Mouse (Mus musculus) forebrain, embryonic 16.5 days (tissue): ENCODE results near the gene Nectin1. TPM values are rescaled to one million over a fixed set of nuclear protein-coding genes. Genes with fewer than 3 reads are reported as not detected.
A peak's percentile ranks its signal among the peaks of the same experiment; 100 is the strongest.

Source experiments
- ATAC-seq: fragments of 200-750 bp; cut with Nextera tagmentation; 2 replicates; pipeline ENCODE4 v1.8.0; 2017; ENCODE audit warnings: mild to moderate bottlenecking, moderate library complexity
- H3K27ac ChIP-seq: fragments of 300-500 bp; sonication (generic); 2 replicates; pipeline ENCODE4 v1.5.1; 2014; ENCODE audit warnings: low read length, control low read depth
- H3K27me3 ChIP-seq: fragments of 300-500 bp; sonication (generic); replicated peaks from 2 replicates; pipeline ENCODE4 v1.6.1; 2014; ENCODE audit warnings: low read length; ENCODE audit not compliant: control insufficient read depth, insufficient read depth
- H3K36me3 ChIP-seq: fragments of 300-500 bp; sonication (generic); 2 replicates; pipeline ENCODE4 v1.6.1; 2014; ENCODE audit not compliant: control insufficient read depth, insufficient read depth
- H3K4me1 ChIP-seq: fragments of 300-500 bp; sonication (generic); replicated peaks from 2 replicates; pipeline ENCODE4 v1.6.1; 2014; ENCODE audit warnings: low read length; ENCODE audit not compliant: control insufficient read depth, insufficient read depth
- H3K4me2 ChIP-seq: fragments of 300-500 bp; sonication (generic); 2 replicates; pipeline ENCODE4 v1.6.1; 2014; ENCODE audit warnings: mild to moderate bottlenecking, low read length, control low read depth
- H3K4me3 ChIP-seq: fragments of 300-500 bp; sonication (generic); replicated peaks from 2 replicates; pipeline ENCODE4 v1.5.1; 2014; ENCODE audit warnings: mild to moderate bottlenecking, low read length, control low read depth
- H3K9ac ChIP-seq: fragments of 300-500 bp; sonication (generic); replicated peaks from 2 replicates; pipeline ENCODE4 v1.6.1; 2014; ENCODE audit warnings: low read depth, low read length, control low read depth
- H3K9me3 ChIP-seq: fragments of 300-500 bp; sonication (generic); 2 replicates; pipeline ENCODE4 v1.6.1; 2016; ENCODE audit warnings: low read length; ENCODE audit not compliant: control insufficient read depth
- WGBS: fragments of 180-500 bp; shearing (Covaris S2); extraction: QIAGEN DNeasy Blood & Tissue Kit; methylation state at CpG from one replicate; pipeline ENCODE4 v1.1.7; 2014; 5-methylcytosine and 5-hydroxymethylcytosine counted together
- polyA plus RNA-seq: library from polyadenylated mRNA; unstranded; fragments of >200 nt; fragmentation: Nextera tagmentation; extraction: Ambion mirVana; gene quantifications from 2 replicates; pipeline ENCODE4 v1.2.1, GENCODE M21; 2015

The Nectin1 gene
- polyA plus RNA-seq, 1 experiment from 2014 or later, result 10.1 TPM

GRCm38 (mm10) chr9:43833232-43833631, 89.4 kb downstream of the Nectin1 start:
- Histone ChIP-seq H3K4me1 (peaks cover 13% of the 10 kb centered on the region; the same call in 1 of the 2 replicates), H3K27ac (no peak overlapping the region), H3K9ac (no peak overlapping the region), H3K4me2 (no peak overlapping the region), H3K27me3 (no peaks in the 10 kb centered on the region), H3K4me3 (no peak overlapping the region), H3K9me3 (no peaks in the 10 kb centered on the region), H3K36me3 (no peaks in the 10 kb centered on the region)
- ATAC-seq, result peak; percentile 76
- 67% methylated on average over 8 of the region's 8 CpGs for WGBS

DNA sequence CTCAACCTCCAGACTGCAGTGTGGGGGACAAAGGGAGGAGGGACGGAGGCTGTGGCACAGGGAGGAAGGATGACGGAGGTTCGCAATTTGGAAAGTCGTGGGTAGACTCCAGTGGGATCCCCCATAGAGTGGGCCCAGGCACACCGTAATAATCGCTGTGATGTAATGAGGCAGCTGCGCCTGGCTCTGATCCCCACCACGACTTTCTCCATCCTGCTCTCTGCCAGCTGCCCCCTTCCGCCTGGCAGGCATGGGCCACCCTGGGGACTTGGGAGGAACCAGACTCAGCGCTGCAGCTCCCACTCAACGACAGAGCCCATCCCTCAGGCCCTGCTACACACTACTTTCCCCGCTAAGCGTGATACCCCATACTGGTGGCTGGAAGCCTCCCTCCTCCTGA, 90.5 kb downstream of the Nectin1 start:
- no peak overlapping the region for H3K27ac ChIP-seq
- peaks cover 5% of the 10 kb centered on the region; the same call in 1 of the 2 replicates for H3K4me1 ChIP-seq
- ATAC-seq, result peak; percentile 36; the same call in 1 of the 2 replicates
- no peak overlapping the region for H3K4me2 ChIP-seq
- no peak overlapping the region for H3K9ac ChIP-seq
- 79% methylated on average over 13 of the region's 13 CpGs for WGBS
- H3K36me3 ChIP-seq, result no peaks in the 10 kb centered on the region
- no peak overlapping the region for H3K4me3 ChIP-seq
- no peaks in the 10 kb centered on the region for H3K9me3 ChIP-seq
- H3K27me3 ChIP-seq, result no peaks in the 10 kb centered on the region

GRCm38 (mm10) chr9:43838561-43838960, 94.8 kb downstream of the Nectin1 start:
- no peaks in the 10 kb centered on the region for H3K36me3 ChIP-seq
- no peak for ATAC-seq
- WGBS, result 81% methylated on average over 2 of the region's 2 CpGs

GRCm38 (mm10) chr9:43842921-43843577, 99.3 kb downstream of the Nectin1 start:
- 4% methylated on average over 6 of the region's 8 CpGs for WGBS
- Histone ChIP-seq H3K4me1 (peaks cover 13% of the 10 kb centered on the region), H3K27ac (no peak overlapping the region), H3K4me3 (no peak overlapping the region), H3K27me3 (no peaks in the 10 kb centered on the region), H3K36me3 (no peaks in the 10 kb centered on the region), H3K9me3 (no peaks in the 10 kb centered on the region), H3K9ac (no peak overlapping the region), H3K4me2 (no peak overlapping the region)
- peak; percentile 61 for ATAC-seq

More at GRCm38 (mm10) chr9:43838561-43838960, 94.8 kb downstream of the Nectin1 start:
- Histone ChIP-seq H3K27me3 (no peaks in the 10 kb centered on the region), H3K4me2 (no peak overlapping the region), H3K4me3 (no peak overlapping the region), H3K27ac (no peak overlapping the region), H3K9ac (no peak overlapping the region), H3K9me3 (no peaks in the 10 kb centered on the region), H3K4me1 (peaks cover 13% of the 10 kb centered on the region)

- ATAC-seq, result no peak
These were observed 99.9 kb downstream of the Nectin1 start for GRCm38 (mm10) chr9:43843711-43844127.

DNA sequence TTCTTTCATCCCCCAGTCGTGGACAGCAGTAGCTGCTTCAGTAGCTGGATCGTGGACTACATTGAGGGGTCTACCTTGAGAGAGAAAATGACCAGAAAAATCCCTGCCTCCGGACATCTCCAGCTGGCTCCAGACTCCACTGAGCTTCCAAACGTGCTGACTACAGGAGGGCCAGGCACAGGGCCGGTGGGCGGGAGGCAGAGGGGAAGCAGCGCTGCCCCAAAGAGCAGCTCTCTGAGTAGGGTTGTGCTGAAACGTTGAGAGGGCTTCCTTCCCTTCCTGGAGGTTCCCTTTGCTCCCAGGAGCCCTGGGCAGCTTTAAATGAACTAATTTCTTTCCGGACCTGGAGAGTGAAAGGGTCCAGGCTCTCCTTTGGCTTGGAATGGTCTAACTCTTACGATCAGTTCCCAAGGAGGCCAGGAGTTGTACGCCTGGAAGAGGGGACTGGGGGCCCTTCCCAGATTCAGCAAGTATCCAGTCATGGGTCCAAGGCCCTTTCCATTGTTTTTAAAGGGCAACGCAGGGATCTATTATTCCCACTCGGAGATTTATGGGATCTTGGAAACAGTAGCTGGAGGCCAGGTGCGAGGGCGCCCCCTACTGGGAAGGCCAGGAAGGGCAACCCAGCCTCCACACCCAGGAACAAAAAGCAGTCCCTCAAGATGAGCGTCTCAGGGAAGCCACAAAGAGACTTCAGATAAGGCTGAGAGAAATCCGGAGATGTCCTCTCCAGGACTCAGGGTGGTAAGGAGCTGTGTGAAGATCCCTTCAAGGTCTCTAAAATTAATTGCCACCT, 102.1 kb downstream of the Nectin1 start:
- H3K27ac ChIP-seq, result no peak overlapping the region
- H3K4me2 ChIP-seq, result no peak overlapping the region
- H3K4me3 ChIP-seq, result no peak overlapping the region
- H3K4me1 ChIP-seq, result peaks cover 11% of the 10 kb centered on the region
- H3K9ac ChIP-seq, result no peak overlapping the region
- no peaks in the 10 kb centered on the region for H3K36me3 ChIP-seq
- 6% methylated on average over 17 of the region's 17 CpGs for WGBS
- no peaks in the 10 kb centered on the region for H3K9me3 ChIP-seq
- no peaks in the 10 kb centered on the region for H3K27me3 ChIP-seq
- ATAC-seq, result no peak

More at GRCm38 (mm10) chr9:43843711-43844127, 99.9 kb downstream of the Nectin1 start:
- no peaks in the 10 kb centered on the region for H3K36me3 ChIP-seq
- no peak overlapping the region for H3K9ac ChIP-seq
- H3K9me3 ChIP-seq, result no peaks in the 10 kb centered on the region
- no peak overlapping the region for H3K4me3 ChIP-seq
- no peak overlapping the region for H3K27ac ChIP-seq
- H3K4me2 ChIP-seq, result no peak overlapping the region
- H3K4me1 ChIP-seq, result peaks cover 13% of the 10 kb centered on the region
- H3K27me3 ChIP-seq, result no peaks in the 10 kb centered on the region
- WGBS, result 8% methylated on average over 2 of the region's 3 CpGs

- Histone ChIP-seq H3K4me1 (peaks cover 6% of the 10 kb centered on the region), H3K4me3 (no peak overlapping the region), H3K27me3 (no peaks in the 10 kb centered on the region), H3K9ac (no peak overlapping the region), H3K27ac (no peak overlapping the region), H3K4me2 (no peak overlapping the region), H3K9me3 (no peaks in the 10 kb centered on the region), H3K36me3 (no peaks in the 10 kb centered on the region)
- no peak for ATAC-seq
- whole genome bisulfite sequencing, result 60% methylated on average over 5 of the region's 5 CpGs
These were observed 104.1 kb downstream of the Nectin1 start for GRCm38 (mm10) chr9:43847861-43848260.

GRCm38 (mm10) chr9:43850281-43850680, 106.5 kb downstream of the Nectin1 start:
- H3K36me3 ChIP-seq, result no peaks in the 10 kb centered on the region
- H3K27me3 ChIP-seq, result no peaks in the 10 kb centered on the region
- no peaks in the 10 kb centered on the region for H3K4me1 ChIP-seq
- no peak for ATAC-seq
- H3K4me3 ChIP-seq, result no peak overlapping the region
- WGBS, result 62% methylated on average over 8 of the region's 8 CpGs
- no peaks in the 10 kb centered on the region for H3K9me3 ChIP-seq
- no peak overlapping the region for H3K9ac ChIP-seq
- H3K4me2 ChIP-seq, result no peak overlapping the region
- no peak overlapping the region for H3K27ac ChIP-seq

- Histone ChIP-seq H3K36me3 (no peaks in the 10 kb centered on the region), H3K4me2 (no peak overlapping the region), H3K27ac (no peak overlapping the region), H3K4me3 (no peak overlapping the region), H3K4me1 (no peaks in the 10 kb centered on the region), H3K9ac (no peak overlapping the region), H3K27me3 (no peaks in the 10 kb centered on the region), H3K9me3 (no peaks in the 10 kb centered on the region)
- WGBS, result 72% methylated on average over 7 of the region's 7 CpGs
- no peak for ATAC-seq
These were observed 107.4 kb downstream of the Nectin1 start for GRCm38 (mm10) chr9:43851154-43851553.
